Mouse (Mus musculus) spleen, postnatal 4 days (tissue): ENCODE results near the gene Arih2.

Experiments
- DNase-seq, 2 experiments: peaks; one replicate each; pipeline ENCODE4 v3.0.0; 2022; ENCODE audit warnings: low spot score in 2 of 2

The Arih2 gene

DNA sequence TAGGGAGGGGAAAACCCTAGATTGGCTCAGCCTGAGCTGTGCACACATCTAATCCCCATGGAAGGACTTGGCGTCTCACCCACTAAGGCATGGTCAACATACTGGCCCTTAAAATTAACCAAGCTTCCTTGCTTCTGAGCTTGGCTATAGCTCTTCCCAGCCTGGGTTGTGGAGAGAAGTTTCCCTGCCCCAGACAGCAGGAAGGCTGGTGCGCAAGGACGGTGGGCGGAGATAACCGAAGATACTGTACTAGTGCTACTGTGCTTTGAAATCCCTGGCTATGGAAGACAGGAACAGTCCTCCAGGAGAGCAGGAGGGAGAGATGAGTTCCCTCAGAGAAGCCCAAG lies 69.9 kb downstream of the Arih2 start:
- DNase-seq: no peak

DNA sequence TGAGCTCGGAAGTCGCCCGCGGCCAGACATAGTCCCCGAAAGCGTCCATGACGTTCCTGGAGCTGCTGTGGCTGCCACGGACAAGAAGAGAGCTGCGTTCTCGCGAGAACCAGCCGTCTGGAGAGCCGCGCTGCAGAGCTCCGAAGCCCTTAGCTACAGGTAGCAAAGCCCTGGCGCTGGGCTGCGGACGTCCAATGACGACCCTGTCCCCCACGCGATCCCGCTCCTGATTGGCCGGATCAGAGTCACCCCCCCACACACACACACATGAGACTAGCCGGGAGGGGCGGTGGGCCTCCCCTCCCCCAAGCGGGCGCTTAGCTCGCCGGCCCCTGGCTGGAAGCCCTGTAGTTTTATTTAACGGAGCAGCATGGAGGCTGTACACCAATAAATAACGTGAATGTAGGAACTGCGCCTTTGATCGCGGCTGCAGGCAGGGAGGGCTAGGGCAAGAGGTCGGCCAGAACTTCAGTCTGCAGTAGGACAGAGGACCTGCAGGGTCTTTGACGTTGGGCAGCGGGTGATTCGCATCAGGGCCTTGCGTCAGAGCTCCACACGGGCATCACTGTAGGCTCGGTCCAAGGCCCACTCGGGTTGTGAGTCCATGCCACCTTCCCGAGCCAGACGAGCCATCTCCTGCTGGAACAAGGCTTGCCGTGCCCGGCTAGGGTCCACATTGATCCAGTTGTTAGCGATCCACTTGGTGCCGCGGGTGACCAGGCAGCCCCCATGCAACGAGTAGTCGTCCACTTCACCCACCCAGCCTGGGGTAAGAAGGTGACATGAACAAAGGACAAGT lies 70.4 kb downstream of the Arih2 start, which contains the start of gene Wdr6:
TSS of gene Wdr6 (minus strand) at position 195 of the 799 bp plus-strand sequence.
- DNase-seq: peak; percentile 85 to 91

DNA sequence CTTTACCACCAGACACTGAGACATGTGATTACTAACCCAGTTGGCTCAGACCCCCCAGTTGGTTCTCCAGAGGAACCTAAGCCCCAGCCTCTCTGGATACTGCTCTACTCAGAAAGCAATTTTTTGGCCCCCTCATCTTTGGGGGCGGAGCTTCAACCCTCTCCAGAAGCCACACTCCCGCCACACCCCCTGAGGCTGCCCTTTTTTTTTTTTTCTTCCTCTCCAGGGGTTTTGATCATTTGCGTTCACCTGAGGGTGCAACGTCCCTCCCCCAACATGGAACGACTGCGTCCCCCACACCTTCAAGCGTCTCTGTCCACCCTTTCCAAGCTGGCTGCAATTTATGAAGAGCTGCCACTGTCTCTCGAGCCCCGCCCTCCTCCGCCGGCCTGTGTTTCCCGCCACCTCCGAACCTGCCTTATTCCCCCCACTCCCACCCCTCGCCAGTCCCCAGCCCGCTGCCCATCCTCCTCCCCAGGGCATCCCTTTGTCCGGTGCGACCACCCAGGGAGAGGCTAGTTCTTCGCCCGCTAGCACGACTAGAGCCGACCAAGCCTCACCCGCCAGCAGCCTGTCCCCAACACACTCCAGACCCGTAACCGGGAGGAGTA lies 71.1 kb downstream of the Arih2 start:
- peak; percentile 41 to 65 for DNase-seq

DNA sequence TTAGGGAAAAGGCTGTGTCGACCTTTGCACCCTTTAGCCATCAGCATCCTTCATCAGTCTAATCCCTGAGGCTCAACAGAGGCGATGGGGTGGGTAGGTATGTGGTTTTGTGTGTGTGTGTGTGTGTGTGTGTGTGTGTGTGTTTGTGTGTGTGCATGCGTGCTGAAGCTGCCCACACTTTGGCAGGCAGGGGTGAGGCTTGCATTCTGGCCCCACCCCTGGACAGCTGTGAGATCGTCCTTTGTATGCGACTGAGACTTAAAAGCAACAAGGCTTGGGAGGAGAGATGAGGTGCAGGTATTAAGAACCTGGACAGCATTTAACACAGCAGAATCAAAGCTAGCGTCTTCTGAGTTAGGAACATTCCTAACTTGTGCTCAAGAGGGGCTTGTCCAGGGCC lies 72.2 kb downstream of the Arih2 start:
- no peak for DNase-seq

DNA sequence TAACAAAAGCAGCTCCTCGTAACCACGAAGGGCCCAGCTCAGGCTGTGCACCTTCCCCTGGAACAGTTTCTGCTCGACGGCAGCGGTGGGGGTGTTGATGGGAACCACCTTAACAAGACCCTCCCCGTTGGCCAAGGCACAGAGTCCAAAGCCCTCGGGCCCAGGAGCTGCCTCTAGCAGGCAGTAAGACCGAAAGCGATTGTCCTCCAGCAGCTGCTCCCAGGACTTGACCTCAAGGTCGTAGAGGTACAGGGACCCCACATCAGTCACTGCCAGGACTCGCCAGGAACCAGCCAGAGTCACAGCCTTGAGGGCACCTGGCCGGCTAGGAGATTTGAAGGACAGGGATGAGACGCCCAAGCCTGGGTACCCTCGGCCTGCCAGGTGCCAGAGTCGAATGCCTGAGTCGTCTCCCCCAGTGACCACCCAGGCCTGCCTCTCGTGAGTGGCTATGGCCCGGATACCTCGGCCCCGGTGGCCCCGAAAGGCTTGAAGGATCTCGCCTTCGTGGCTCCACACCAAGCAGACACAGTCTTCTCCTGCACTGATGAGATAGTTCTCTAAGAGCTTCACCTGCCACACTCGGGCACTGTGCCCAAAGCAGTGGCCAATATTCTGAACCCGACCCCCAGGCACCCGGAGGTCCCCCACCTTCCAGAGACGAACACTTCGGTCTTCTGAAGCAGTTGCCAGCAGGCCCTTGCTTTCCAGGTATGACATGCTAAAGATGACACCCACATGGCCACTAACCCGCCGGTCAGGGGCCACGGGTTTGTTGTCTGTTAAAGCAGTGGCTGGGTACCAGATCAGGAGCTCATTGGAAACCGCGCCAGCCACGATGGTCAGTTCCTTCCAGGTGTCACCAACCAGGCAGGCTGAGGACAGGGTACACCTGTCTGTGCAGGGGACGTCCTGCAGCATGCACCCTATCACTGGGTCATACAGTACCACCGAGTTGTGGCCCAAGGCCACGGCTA lies 73.6 kb downstream of the Arih2 start:
- DNase-seq: peak in 1 of 2 experiments; percentile 63

DNA sequence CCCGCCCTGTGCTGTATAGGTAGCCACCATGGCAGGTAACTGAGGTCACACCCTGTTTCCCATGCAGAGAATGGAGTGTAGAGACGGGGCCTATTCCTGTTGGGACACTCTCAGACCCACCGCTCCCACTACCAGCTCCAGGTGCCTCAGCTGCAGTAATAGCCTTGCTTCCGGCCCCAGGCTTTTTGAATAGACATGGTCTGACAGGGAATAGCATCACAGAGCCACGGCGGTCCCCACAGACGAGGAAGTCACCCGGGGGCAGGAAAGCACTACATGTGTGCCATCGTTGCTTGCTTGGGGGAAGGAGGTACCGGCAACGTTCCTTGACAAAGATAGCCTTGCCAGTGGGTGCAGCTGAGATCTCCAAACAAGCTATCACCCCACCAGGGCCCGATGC lies 74.3 kb downstream of the Arih2 start:
- peak in 1 of 2 experiments; percentile 64 for DNase-seq

DNA sequence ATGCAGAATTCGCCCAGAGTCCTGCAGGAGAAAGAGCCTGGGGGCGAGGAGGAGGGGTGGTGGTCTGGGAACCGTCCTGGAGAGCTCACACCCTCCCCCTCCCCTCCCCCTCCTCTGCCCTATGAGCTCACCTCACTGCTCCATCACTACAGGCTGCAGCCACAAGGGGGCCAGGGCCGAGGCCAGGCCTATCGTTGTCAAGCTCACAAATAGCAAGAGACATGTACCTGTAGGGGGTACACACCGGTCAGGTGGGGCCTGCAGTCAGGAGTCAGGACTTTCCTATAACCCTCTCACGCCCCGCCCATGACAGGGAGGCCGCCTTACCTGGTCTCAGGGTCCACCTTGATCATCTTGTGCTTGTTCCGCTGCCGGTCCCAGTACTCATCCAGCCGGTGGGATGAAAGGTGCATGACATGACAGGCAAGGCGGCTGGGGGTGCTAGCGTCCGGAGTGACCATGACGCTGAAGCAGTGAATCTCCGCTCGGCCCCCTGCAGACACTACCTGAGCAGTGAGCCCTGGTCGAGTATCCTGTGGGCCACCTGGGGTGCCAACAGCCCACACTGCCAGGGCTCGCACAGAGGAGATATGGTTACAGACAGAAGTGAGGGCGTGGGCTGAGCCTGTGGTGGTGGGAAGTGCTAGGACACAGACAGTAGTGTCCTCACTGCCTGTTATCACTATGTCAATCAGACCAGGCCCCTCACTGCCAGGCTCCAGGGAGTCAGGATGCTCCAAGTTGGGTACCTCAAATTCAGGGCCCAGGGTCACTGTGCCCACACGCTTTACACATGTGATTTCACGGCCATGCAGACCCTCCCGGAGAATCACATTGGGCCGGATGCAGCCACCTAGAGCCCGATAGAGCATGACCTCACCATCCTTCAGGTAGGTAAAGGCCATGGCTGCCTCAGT lies 75.2 kb downstream of the Arih2 start:
- peak; percentile 66 to 84 for DNase-seq

DNA sequence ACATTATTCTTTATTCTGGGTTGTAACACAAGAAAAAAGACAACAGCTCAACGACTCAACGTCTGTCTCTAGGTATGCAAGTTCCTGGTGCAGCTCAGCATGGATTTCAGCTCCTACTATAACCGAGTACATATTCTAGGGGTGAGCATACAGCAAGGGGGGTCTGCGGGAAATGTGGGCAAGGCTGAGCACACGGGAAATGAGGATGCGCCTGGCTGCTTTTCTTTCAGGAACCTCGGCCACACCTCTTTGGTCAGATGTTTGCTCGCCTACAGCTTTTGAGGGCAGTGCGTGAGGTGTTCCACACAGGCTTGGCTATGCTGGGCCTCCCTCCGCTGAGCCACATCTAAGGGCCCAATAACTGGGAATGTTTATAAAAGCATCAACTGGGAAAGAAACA lies 76.9 kb downstream of the Arih2 start:
- DNase-seq: no peak

DNA sequence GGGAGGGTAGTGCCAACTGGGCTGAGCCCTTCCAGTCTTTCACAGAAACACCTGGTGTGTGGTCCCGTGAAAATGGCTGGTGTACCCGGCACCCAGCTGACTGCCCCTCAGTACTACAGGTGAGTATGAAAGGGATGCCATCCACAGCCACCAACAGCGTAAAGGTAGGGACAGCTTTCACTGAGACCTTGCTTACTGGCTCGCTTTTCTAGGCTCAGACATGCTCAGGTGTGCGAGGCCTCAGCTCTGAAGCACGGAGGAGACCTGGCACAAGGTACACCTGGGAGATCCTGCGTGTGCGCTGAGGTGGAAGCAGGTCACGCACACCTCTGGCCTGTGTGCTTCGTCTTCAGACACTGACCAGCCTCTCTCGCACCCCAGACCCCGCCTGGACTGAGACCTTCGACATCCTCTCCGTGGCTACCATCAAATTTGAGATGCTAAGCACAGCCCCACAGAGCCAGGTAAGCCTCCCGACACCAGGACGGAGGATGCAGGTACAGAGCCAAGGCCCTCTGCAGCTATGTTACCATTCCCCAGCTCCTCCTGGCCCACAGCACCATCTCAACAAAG lies 77.7 kb downstream of the Arih2 start:
- no peak for DNase-seq

DNA sequence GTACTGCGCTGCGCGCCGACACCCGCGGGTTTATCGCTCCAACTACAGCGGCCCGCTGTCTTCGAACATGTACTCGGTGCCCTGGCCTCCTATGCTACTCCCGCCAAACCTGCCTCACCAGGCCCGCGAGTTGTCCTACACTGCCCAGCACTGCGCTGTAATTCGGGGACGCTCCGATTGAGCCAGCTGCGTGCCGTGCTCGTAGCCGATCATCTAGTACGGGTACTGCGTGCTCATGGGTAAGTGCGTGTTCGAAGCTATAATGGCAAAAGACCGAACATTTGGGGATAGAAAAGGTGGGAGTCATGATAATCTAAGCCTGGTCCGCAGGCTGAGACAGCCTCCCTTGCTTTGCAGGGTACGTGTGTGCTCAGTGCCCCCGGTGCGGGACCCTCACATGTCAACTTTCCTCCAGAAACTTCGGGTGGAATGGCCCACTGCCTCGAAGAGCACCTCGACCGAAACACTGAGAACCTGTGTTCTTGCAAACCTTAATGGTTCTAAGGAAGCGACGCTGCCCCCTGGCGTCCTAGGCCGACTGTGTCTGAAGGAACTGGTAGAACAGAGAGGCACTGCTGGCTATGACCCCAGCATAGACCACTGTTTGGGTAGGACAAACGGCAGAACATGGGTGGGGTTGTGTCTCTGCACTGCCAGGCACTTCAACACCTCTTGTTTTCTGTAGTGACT lies 78.8 kb downstream of the Arih2 start:
- DNase-seq: peak; percentile 90 to 94

DNA sequence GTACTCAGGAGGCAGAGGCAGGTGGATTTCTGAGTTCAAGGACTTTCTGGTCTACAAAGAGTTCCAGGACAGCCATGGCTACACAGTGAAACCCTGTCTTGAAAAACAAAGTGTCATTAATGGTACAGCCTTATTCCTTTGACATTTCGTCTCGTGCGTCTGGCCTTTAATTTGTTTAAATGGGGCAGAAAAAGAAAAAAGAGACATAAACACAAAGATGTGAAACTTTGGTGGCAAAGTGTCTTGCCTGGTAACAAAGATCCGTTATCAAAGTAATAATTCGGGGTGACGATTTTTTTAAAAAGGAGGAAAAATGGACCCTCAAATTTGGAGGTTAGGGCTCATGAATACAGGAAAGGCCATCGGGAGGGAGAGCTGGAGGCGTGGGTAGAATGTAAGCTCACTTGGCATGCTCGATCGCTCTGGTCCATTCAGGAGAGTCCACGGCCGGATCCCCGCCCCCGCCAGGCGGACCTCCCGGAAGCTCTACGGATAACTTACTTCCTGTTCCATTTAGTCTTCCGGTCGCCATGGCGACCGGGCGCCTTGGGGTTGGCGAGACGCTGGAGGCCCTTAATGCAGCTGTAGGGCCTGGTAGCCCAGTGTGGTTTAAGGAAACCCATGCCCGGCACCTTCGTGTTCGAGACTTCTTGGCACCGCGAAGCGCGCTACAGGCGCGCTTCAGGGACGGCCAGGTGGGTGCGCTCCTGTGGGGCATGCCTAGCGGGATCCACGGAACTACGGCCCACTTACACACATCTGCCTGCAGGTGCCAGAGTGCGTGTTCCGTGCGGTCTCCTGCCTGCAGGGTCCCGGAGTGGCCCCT lies 79.6 kb downstream of the Arih2 start, which contains the start of gene Dalrd3:
TSS of gene Dalrd3 (plus strand) at position 506 of the 826 bp plus-strand sequence.
- DNase-seq: peak; percentile 87 to 90

DNA sequence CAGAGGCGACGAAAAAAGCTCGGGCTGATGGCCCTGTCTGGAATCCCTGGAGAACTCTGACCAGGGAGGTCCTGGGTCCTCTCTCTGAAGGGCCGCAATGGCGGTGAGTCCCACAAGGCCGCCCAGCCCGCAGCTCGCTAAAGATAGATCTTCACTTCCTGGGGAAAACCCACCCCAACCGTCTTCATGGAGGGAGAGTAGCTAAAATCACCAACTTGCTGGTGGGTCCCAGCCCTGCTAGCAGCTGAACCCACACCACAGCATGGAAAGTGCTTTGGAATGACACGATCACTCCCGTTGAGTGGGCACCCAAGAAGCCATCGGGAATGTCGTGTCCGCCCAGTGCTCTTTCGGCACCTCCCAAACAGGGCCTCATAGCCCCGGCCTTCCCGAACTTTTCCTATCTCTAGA lies 80.7 kb downstream of the Arih2 start:
- DNase-seq: peak in 1 of 2 experiments; percentile 68

DNA sequence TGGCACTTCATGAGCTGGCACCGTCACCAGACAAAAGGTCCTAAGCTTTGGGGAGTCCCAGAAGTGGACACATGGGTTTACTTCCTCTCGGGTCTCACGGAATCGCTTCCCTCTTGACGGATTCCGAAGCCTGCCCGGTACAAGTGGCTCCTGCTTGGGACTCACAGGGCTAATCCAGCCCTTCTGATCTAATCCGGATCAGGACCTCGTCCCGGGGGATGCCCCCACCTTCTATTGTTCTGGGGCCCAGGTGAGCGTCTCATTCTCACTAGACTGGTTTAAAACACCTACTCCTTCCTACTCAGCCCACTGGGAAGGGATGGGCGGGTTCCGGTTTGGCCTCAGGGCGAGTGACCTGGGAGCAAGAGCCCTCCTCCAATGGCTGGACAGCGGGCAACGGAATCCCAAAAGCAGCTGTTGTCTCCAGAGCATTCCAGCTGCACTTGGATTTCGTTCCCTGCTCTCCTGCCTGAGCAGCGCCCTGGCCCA lies 81.2 kb downstream of the Arih2 start:
- DNase-seq: peak in 1 of 2 experiments; percentile 42

DNA sequence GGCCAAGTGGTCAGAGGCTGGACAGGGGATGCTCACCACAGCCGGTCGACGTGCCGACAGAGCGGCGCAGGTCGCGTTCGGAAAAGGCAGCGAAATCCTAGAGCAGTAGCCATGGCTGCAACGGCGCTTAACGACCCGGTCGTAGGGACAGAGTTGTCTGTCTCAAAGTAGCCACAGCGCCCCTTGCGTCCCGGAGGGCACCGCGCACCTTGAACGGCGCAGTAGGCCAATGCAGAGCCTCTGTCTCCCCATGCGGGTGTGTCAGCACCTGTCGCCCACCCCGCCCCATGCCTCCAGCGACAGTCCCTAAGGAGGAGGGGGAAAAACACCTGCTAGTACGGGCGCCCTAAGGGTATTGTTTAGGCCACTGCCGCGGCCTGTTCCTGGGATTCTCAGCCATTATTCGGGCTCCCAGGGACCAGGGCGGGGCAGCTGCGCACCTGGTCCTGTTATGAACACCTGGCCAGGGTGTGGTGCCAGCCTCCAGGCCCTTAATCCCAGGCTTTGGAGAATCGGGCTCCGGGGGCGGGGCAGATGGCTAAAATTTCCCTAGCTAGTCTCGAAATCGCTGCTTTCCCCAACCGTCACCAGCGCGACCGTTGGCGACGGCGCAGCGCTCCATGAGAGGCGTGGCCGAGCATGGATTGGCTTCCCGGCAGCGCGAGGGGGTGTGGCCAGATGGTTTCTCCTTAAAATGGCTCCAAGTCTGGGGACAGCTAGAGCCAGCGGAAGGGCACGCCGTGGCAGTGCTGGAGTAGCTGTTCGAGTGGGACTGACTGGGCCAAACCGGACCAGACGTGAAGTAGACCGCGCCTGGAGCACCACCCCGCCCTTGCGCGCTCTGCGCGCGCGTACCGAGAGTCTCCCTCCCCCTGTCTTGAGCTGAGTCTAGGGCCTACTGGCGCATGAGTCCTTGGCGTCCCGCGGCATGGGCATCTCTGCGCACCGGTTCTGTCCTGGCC lies 82.1 kb downstream of the Arih2 start, which contains the start of gene Ndufaf3:
TSS of gene Ndufaf3 (minus strand) at position 620 of the 962 bp plus-strand sequence.
- DNase-seq: peak; percentile 98 to 99

DNA sequence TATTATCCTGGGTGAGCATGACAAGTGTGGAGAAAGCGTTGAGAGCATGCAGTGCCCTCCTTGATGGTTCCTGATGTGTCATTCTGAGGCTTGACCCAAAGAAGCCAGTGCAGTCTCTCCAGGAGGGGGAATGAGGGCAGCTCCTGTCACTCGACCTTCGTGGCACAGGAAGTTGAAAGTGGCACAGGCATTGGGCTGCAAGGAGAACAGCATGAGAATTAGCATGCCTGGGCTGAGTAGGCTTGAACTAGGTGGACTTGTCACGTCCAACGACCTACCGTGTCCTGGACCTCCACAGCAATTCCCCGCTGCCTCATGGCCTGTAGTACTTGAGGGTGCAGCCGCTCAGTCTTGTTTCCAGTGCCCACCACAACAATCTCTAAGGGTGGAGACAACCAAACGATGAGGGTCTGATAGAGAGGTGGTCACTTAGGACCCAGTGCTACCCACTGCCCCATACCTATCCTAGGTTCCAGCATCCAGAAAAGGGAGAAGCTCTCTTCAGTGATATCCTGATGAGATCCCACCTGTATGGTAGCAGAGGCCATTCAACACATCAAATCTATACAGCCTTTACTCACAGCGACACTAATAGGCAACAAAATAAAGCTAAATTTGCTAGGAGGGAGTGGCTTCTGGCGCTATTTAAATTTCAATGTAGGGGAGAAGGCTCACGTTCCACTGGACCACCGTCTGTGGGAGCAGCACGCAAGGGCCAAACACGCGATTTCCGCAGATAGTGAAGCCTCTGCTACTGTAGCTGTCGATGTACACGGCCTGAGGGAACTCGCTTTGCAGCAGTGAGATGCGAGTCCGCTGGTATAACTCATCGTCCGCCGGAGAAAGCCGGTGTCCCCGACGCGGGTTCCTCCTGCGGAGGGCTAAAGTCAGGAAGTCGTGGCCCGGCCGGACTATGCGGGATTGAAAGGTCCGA lies 83.0 kb downstream of the Arih2 start:
- peak in 1 of 2 experiments; percentile 63 for DNase-seq

DNA sequence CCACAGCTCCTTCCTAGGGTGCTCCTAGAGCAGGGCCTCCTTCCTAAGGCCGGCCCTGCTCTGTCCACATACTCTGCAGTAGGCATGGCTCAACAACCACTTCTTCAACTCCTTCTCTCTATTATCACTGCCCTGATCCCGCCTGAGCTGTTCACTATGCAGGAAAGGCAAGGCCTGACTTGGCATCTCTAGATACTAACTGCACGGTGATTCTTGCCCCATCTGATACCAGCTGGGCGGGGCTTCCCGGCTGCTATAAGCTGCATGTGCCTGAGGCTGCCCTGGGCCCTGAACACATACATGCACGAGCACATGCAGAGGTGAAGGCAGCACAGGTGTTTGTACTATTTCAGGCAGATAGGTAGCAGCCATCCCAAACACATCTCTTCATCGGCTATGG lies 85.1 kb downstream of the Arih2 start:
- no peak for DNase-seq
